Mouse (Mus musculus): ENCODE results near the gene Iffo2. TPM values are rescaled to one million over a fixed set of nuclear protein-coding genes. Genes with fewer than 3 reads are reported as not detected.

Gene Iffo2
- total RNA-seq, 2 experiments from 2014 or later: 15.7 to 18.8 TPM

GRCm38 (mm10) chr4:139627361-139627760 is 97.0 kb downstream of the Iffo2 start:
- intact Hi-C loops (cut with DNase I): no loop called here
- no peak for DNase-seq (ENCODE audit: low spot score in 2 of 2)

- no peak for DNase-seq (ENCODE audit: low spot score in 2 of 2)
- intact Hi-C loops (cut with DNase I): no loop called here
Measured at GRCm38 (mm10) chr4:139630171-139630570, 99.8 kb downstream of the Iffo2 start.

GRCm38 (mm10) chr4:139631141-139631540 is 100.8 kb downstream of the Iffo2 start:
- no peak for DNase-seq (ENCODE audit: low spot score in 2 of 2)
- intact Hi-C loops (cut with DNase I): no loop called here

- DNase-seq (ENCODE audit: low spot score in 2 of 2): no peak
- intact Hi-C loops (cut with DNase I): no loop called here
Measured at GRCm38 (mm10) chr4:139631569-139632253, 101.4 kb downstream of the Iffo2 start.

- intact Hi-C loops (cut with DNase I): no loop called here
- no peak for DNase-seq (ENCODE audit: low spot score in 2 of 2)
Measured at GRCm38 (mm10) chr4:139632254-139632580, 101.9 kb downstream of the Iffo2 start.

GRCm38 (mm10) chr4:139636373-139636772 is 106.0 kb downstream of the Iffo2 start:
- intact Hi-C loops (cut with DNase I): loop anchor here (2.0 kb wide), 2 partner anchors 26 to 166 kb away; no protein-coding TSS in a partner anchor
- DNase-seq (ENCODE audit: low spot score in 2 of 2): peak; percentile 59 to 62

- intact Hi-C loops (cut with DNase I): loop anchor here (2.0 kb wide), 2 partner anchors 27 to 167 kb away; no protein-coding TSS in a partner anchor
- no peak for DNase-seq (ENCODE audit: low spot score in 2 of 2)
Measured at GRCm38 (mm10) chr4:139637847-139638246, 107.5 kb downstream of the Iffo2 start.

- DNase-seq (ENCODE audit: low spot score in 2 of 2): no peak
- intact Hi-C loops (cut with DNase I): no loop called here
Measured at GRCm38 (mm10) chr4:139638356-139638755, 108.0 kb downstream of the Iffo2 start.

GRCm38 (mm10) chr4:139639801-139640200 is 109.5 kb downstream of the Iffo2 start:
- DNase-seq (ENCODE audit: low spot score in 2 of 2): no peak
- intact Hi-C loops (cut with DNase I): no loop called here

GRCm38 (mm10) chr4:139640333-139640732 is 110.0 kb downstream of the Iffo2 start:
- no peak for DNase-seq (ENCODE audit: low spot score in 2 of 2)
- intact Hi-C loops (cut with DNase I): no loop called here

GRCm38 (mm10) chr4:139640775-139641174 is 110.4 kb downstream of the Iffo2 start:
- intact Hi-C loops (cut with DNase I): no loop called here
- DNase-seq (ENCODE audit: low spot score in 2 of 2): no peak

GRCm38 (mm10) chr4:139641829-139642425 is 111.6 kb downstream of the Iffo2 start:
- no peak for DNase-seq (ENCODE audit: low spot score in 2 of 2)
- intact Hi-C loops (cut with DNase I): no loop called here

- intact Hi-C loops (cut with DNase I): loop anchor here (2.0 kb wide), 2 partner anchors 27 to 213 kb away; no protein-coding TSS in a partner anchor
- DNase-seq (ENCODE audit: low spot score in 2 of 2): peak; percentile 67 to 75
Measured at GRCm38 (mm10) chr4:139643972-139644371, 113.6 kb downstream of the Iffo2 start.

- no peak for DNase-seq (ENCODE audit: low spot score in 2 of 2)
- intact Hi-C loops (cut with DNase I): no loop called here
Measured at GRCm38 (mm10) chr4:139646916-139647315, 116.6 kb downstream of the Iffo2 start.

- no peak for DNase-seq (ENCODE audit: low spot score in 2 of 2)
- intact Hi-C loops (cut with DNase I): no loop called here
Measured at GRCm38 (mm10) chr4:139650086-139650743, 119.9 kb downstream of the Iffo2 start.

- intact Hi-C loops (cut with DNase I): no loop called here
- no peak for DNase-seq (ENCODE audit: low spot score in 2 of 2)
Measured at GRCm38 (mm10) chr4:139650907-139651306, 120.6 kb downstream of the Iffo2 start.

- no peak for DNase-seq (ENCODE audit: low spot score in 2 of 2)
- intact Hi-C loops (cut with DNase I): no loop called here
Measured at GRCm38 (mm10) chr4:139653238-139653637, 122.9 kb downstream of the Iffo2 start, which contains the start of gene Tas1r2. Gene Tas1r2 (plus strand): TSS chr4:139653538.

GRCm38 (mm10) chr4:139661897-139662296 is 131.5 kb downstream of the Iffo2 start:
- no peak for DNase-seq (ENCODE audit: low spot score in 2 of 2)
- intact Hi-C loops (cut with DNase I): no loop called here

GRCm38 (mm10) chr4:139667632-139668031 is 137.3 kb downstream of the Iffo2 start:
- intact Hi-C loops (cut with DNase I): no loop called here
- DNase-seq (ENCODE audit: low spot score in 2 of 2): no peak

- intact Hi-C loops (cut with DNase I): loop anchor here (2.0 to 10.0 kb wide), 2 partner anchors 25 to 315 kb away; no protein-coding TSS in a partner anchor
- DNase-seq (ENCODE audit: low spot score in 2 of 2): peak; percentile 19 to 41
Measured at GRCm38 (mm10) chr4:139669847-139670246, 139.5 kb downstream of the Iffo2 start.

Data from left cerebral cortex, postnatal 36 days (tissue).